ENCODE assay signal across 8 mouse cellular contexts in genomic region chr10:127350594-127351284, GRCm38 (mm10). TPM values are rescaled to one million over a fixed set of nuclear protein-coding genes. Genes with fewer than 3 reads are reported as not detected.
DNase-seq lines count a peak whose midpoint lies in the region; ATAC-seq and TF ChIP-seq lines count a peak whose summit lies in the region.

No protein-coding gene starts in this region.

- H3K9ac ChIP-seq in liver, adult 2 months (ENCODE audit: low read depth, low read length) = peak overlapping the region; percentile 80
- H3K9ac ChIP-seq in stomach, embryonic 16.5 days (ENCODE audit: low read length) = peak overlapping the region; percentile 66

- H3K36me3 ChIP-seq in kidney, adult 2 months (ENCODE audit: control insufficient read depth, insufficient read depth, low read length) = no peaks in the 10 kb centered on the region
- H3K36me3 ChIP-seq in liver, adult 2 months (ENCODE audit: control insufficient read depth, insufficient read depth, low read length) = peaks cover 7% of the 10 kb centered on the region; the same call in 1 of the 2 replicates
- H3K36me3 ChIP-seq in stomach, embryonic 16.5 days (ENCODE audit: control insufficient read depth, insufficient read depth, low read length) = no peaks in the 10 kb centered on the region

- no peak for TF ChIP-seq POLR2A in kidney, adult 2 months (IDR thresholded peaks at IDR 0.05; ENCODE audit: low read depth, low read length)
- peak; percentile 79 for TF ChIP-seq POLR2A in liver, adult 2 months (IDR thresholded peaks at IDR 0.05; ENCODE audit: extremely low read depth, insufficient read depth, low read length)

- WGBS in kidney, adult 2 months = 12% methylated on average over 24 of the region's 24 CpGs
- WGBS in liver, adult 2 months = 4% methylated on average over 24 of the region's 24 CpGs
- 10% methylated on average over 24 of the region's 24 CpGs for WGBS in stomach, embryonic 16.5 days

- H3K9me3 ChIP-seq in stomach, embryonic 16.5 days (replicated peaks; ENCODE audit: control insufficient read depth, low read length) = no peaks in the 10 kb centered on the region

- peaks cover 13% of the 10 kb centered on the region; the same call in 1 of the 2 replicates for H3K79me2 ChIP-seq in liver, adult 2 months (ENCODE audit: control insufficient read depth, insufficient read depth, low read length)

- H3K27me3 ChIP-seq in kidney, adult 2 months (replicated peaks; ENCODE audit: control insufficient read depth, insufficient read depth, low read length) = no peaks in the 10 kb centered on the region
- no peaks in the 10 kb centered on the region for H3K27me3 ChIP-seq in liver, adult 2 months (ENCODE audit: control insufficient read depth, insufficient read depth, low read length)
- no peaks in the 10 kb centered on the region for H3K27me3 ChIP-seq in stomach, embryonic 16.5 days (ENCODE audit: control insufficient read depth, insufficient read depth, low read length)

- peak overlapping the region; percentile 15; the same call in 1 of the 2 replicates for H3K4me3 ChIP-seq in kidney, adult 2 months (ENCODE audit: insufficient read depth, low read depth, low read length)
- peak overlapping the region; percentile 67 for H3K4me3 ChIP-seq in liver, adult 2 months (ENCODE audit: insufficient read depth, low read depth, low read length)
- H3K4me3 ChIP-seq in stomach, embryonic 16.5 days (replicated peaks; ENCODE audit: low read length) = peak overlapping the region; percentile 28

- peak; percentile 86 for TF ChIP-seq CTCF in kidney, adult 2 months (conservative IDR thresholded peaks at IDR 0.05; ENCODE audit: insufficient read depth, insufficient read length, low read depth, low read length)
- peak; percentile 92 for TF ChIP-seq CTCF in liver, adult 2 months (IDR thresholded peaks at IDR 0.05; ENCODE audit: low read depth, low read length)

- H3K27ac ChIP-seq in kidney, adult 2 months (ENCODE audit: insufficient read depth, low read depth, low read length) = no peak overlapping the region
- peak overlapping the region; percentile 95 for H3K27ac ChIP-seq in liver, adult 2 months (replicated peaks; ENCODE audit: insufficient read depth, low read depth, low read length)
- H3K27ac ChIP-seq in stomach, embryonic 16.5 days (ENCODE audit: low read length) = no peak overlapping the region

- ATAC-seq in common myeloid progenitor, adult 5-6 weeks (replicated peaks; ENCODE audit: low read depth, poor library complexity, severe bottlenecking) = peak; percentile 89
- peak; percentile 71 for ATAC-seq in monocyte, adult 5-6 weeks (replicated peaks; ENCODE audit: insufficient number of reproducible peaks, low FRiP score, low TSS enrichment, poor library complexity, severe bottlenecking)
- peak; percentile 76; the same call in 1 of the 2 replicates for ATAC-seq in stomach, embryonic 16.5 days (ENCODE audit: insufficient read depth, low FRiP score)

- peak; percentile 51 to 52 for DNase-seq in urinary bladder, postnatal 36 days (ENCODE audit: low spot score in 2 of 2)
- DNase-seq in urinary bladder, postnatal 10 days (ENCODE audit: low spot score) = no peak
- peak; percentile 48 for DNase-seq in gastrocnemius, postnatal 25 days
- DNase-seq in kidney, adult 2 months = peak; percentile 80
- peak; percentile 82 for DNase-seq in liver, adult 2 months (ENCODE audit: extremely low read depth, low read depth, low spot score)

- no peaks in the 10 kb centered on the region; the same call in 1 of the 2 replicates for H3K4me1 ChIP-seq in kidney, adult 2 months (ENCODE audit: control insufficient read depth, insufficient read depth, low read length)
- H3K4me1 ChIP-seq in liver, adult 2 months (ENCODE audit: control insufficient read depth, insufficient read depth, low read length) = peaks cover 20% of the 10 kb centered on the region
- H3K4me1 ChIP-seq in stomach, embryonic 16.5 days (ENCODE audit: control insufficient read depth, insufficient read depth, low read length) = peaks cover 5% of the 10 kb centered on the region; the same call in 1 of the 2 replicates

- peak overlapping the region; percentile 56 for H3K4me2 ChIP-seq in stomach, embryonic 16.5 days (ENCODE audit: low read depth, low read length)

RNA-seq across cellular contexts. Expression of gene Inhbe, which starts 3.5 kb away (rescaled TPM):
- not detected in 2 replicates for total RNA-seq in common myeloid progenitor, adult 5-6 weeks (2017)
- not detected for total RNA-seq in gastrocnemius, postnatal 25 days (2021)
- polyA plus RNA-seq in kidney, adult 2 months (2012; rRNA removed) = not detected in 2 replicates
- total RNA-seq in liver, adult 2 months (2014; rRNA removed) = 4.8 and 7.5 TPM in 2 replicates
- polyA plus RNA-seq in liver, adult 2 months (2012; rRNA removed) = 20.8 and 22.6 TPM in 2 replicates
- total RNA-seq in monocyte, adult 5-6 weeks (2017) = not detected in 3 replicates
- polyA plus RNA-seq in stomach, embryonic 16.5 days (2015; fragmentation: Nextera tagmentation; extraction: Ambion mirVana) = 0.06 TPM in 1 of 2 replicates, not detected in the other

RNA-seq across cellular contexts. Expression of gene Gli1, which starts 9.0 kb away (rescaled TPM):
- total RNA-seq in common myeloid progenitor, adult 5-6 weeks (2017) = not detected in 2 replicates
- 1 to 10 TPM in 1 of 2 experiments, under 1 TPM in 1; 0.74 to 1.5 TPM for total RNA-seq in gastrocnemius, postnatal 25 days (2021)
- 1.7 and 3.0 TPM in 2 replicates for polyA plus RNA-seq in kidney, adult 2 months (2012; rRNA removed)
- not detected in 2 replicates for total RNA-seq in liver, adult 2 months (2014; rRNA removed)
- polyA plus RNA-seq in liver, adult 2 months (2012; rRNA removed) = 0.04 TPM in 2 replicates
- total RNA-seq in monocyte, adult 5-6 weeks (2017) = not detected in 3 replicates
- 9.8 and 9.9 TPM in 2 replicates for polyA plus RNA-seq in stomach, embryonic 16.5 days (2015; fragmentation: Nextera tagmentation; extraction: Ambion mirVana)

RNA-seq across cellular contexts. Expression of gene Inhbc, which starts 19.5 kb away (rescaled TPM):
- total RNA-seq in common myeloid progenitor, adult 5-6 weeks (2017) = not detected in 2 replicates
- not detected for total RNA-seq in gastrocnemius, postnatal 25 days (2021)
- 0.12 TPM in 1 of 2 replicates, not detected in the other for polyA plus RNA-seq in kidney, adult 2 months (2012; rRNA removed)
- total RNA-seq in liver, adult 2 months (2014; rRNA removed) = 8.2 and 18.4 TPM in 2 replicates
- polyA plus RNA-seq in liver, adult 2 months (2012; rRNA removed) = 58.0 and 61.8 TPM in 2 replicates
- total RNA-seq in monocyte, adult 5-6 weeks (2017) = not detected in 3 replicates
- 0.15 and 0.27 TPM in 2 replicates for polyA plus RNA-seq in stomach, embryonic 16.5 days (2015; fragmentation: Nextera tagmentation; extraction: Ambion mirVana)

RNA-seq across cellular contexts. Expression of gene Arhgap9, which starts 29.0 kb away (rescaled TPM):
- 13.6 and 24.3 TPM in 2 replicates for total RNA-seq in common myeloid progenitor, adult 5-6 weeks (2017)
- 1 to 10 TPM; 1.4 to 1.7 TPM for total RNA-seq in gastrocnemius, postnatal 25 days (2021)
- 2.7 and 6.0 TPM in 2 replicates for polyA plus RNA-seq in kidney, adult 2 months (2012; rRNA removed)
- 1.5 and 2.0 TPM in 2 replicates for total RNA-seq in liver, adult 2 months (2014; rRNA removed)
- polyA plus RNA-seq in liver, adult 2 months (2012; rRNA removed) = 1.8 and 2.1 TPM in 2 replicates
- total RNA-seq in monocyte, adult 5-6 weeks (2017) = 101 to 125 TPM (median 109 TPM) in 3 replicates
- polyA plus RNA-seq in stomach, embryonic 16.5 days (2015; fragmentation: Nextera tagmentation; extraction: Ambion mirVana) = 4.2 and 6.6 TPM in 2 replicates

RNA-seq across cellular contexts. Expression of gene R3hdm2, which starts 29.4 kb away (rescaled TPM):
- total RNA-seq in common myeloid progenitor, adult 5-6 weeks (2017) = 46.5 and 126 TPM in 2 replicates
- 100 to 1,000 TPM in 1 of 2 experiments, 10 to 100 TPM in 1; 97.8 to 120 TPM for total RNA-seq in gastrocnemius, postnatal 25 days (2021)
- 93.8 and 101 TPM in 2 replicates for polyA plus RNA-seq in kidney, adult 2 months (2012; rRNA removed)
- 15.8 and 17.5 TPM in 2 replicates for total RNA-seq in liver, adult 2 months (2014; rRNA removed)
- 66.9 and 70.1 TPM in 2 replicates for polyA plus RNA-seq in liver, adult 2 months (2012; rRNA removed)
- 32.1 to 81.2 TPM (median 33.7 TPM) in 3 replicates for total RNA-seq in monocyte, adult 5-6 weeks (2017)
- 19.3 and 22.5 TPM in 2 replicates for polyA plus RNA-seq in stomach, embryonic 16.5 days (2015; fragmentation: Nextera tagmentation; extraction: Ambion mirVana)

Comparison
In these comparisons a context has a peak if more than half of its experiments do, and no peak if none do; other contexts are left out.
1. H3K4me3 ChIP-seq: peak in every context shown above with its lines; median percentile 67 in liver, adult 2 months; 28 in stomach, embryonic 16.5 days; 15 in kidney, adult 2 months.